ENCODE assay signal across 8 mouse cellular contexts in the genomic region with DNA sequence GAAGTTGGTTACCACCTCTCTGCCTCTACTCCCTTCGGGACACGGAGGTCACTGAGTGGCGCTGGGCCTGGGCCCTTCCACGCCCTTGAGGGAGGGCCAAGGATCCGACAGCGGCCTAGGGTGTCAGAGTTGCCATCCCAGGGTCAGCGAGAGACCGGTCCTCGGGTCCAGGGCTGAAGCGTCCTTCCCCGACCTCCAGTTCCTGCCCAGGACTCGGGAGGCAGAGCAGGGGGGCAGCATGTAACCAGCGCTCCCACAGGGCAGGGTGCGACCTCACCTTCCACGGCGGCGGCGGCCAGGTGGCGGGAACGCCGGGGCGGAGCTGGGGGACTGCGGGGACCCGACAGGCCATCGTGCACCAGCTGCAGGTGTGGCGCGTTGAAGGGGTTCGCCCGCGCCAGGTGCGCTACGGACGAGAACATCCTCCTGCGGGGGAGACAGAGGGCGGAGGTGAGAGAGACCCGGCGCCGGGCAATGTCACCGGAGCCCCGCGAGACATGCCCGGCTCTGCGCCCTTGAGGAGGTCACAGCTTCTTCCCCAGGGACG. TPM values are rescaled to one million over a fixed set of nuclear protein-coding genes. Genes with fewer than 3 reads are reported as not detected.
A peak's percentile ranks its signal among the peaks of the same experiment; 100 is the strongest.
DNase-seq lines count a peak whose midpoint lies in the region; ATAC-seq and TF ChIP-seq lines count a peak whose summit lies in the region.

No protein-coding gene starts in this region.

- peak overlapping the region; percentile 89 for H3K27ac ChIP-seq in forebrain, embryonic 12.5 days
- peak overlapping the region; percentile 96 for H3K27ac ChIP-seq in hindbrain, embryonic 10.5 days
- H3K27ac ChIP-seq in liver, adult 2 months (replicated peaks; ENCODE audit: insufficient read depth, low read depth, low read length): peak overlapping the region; percentile 88
- peak overlapping the region; percentile 93 for H3K27ac ChIP-seq in midbrain, embryonic 15.5 days

- H3K4me1 ChIP-seq in forebrain, embryonic 12.5 days: peaks cover 18% of the 10 kb centered on the region
- H3K4me1 ChIP-seq in hindbrain, embryonic 10.5 days (replicated peaks): peaks cover 20% of the 10 kb centered on the region
- H3K4me1 ChIP-seq in liver, adult 2 months (ENCODE audit: control insufficient read depth, insufficient read depth, low read length): peaks cover 5% of the 10 kb centered on the region; the same call in 1 of the 2 replicates
- H3K4me1 ChIP-seq in midbrain, embryonic 15.5 days: peaks cover 23% of the 10 kb centered on the region

- no peaks in the 10 kb centered on the region for H3K27me3 ChIP-seq in forebrain, embryonic 12.5 days
- H3K27me3 ChIP-seq in hindbrain, embryonic 10.5 days (ENCODE audit: insufficient read depth, poor library complexity, severe bottlenecking): no peaks in the 10 kb centered on the region
- H3K27me3 ChIP-seq in liver, adult 2 months (ENCODE audit: control insufficient read depth, insufficient read depth, low read length): no peaks in the 10 kb centered on the region
- H3K27me3 ChIP-seq in midbrain, embryonic 15.5 days (replicated peaks): no peaks in the 10 kb centered on the region

- peak overlapping the region; percentile 95 for H3K4me2 ChIP-seq in forebrain, embryonic 12.5 days
- peak overlapping the region; percentile 71 for H3K4me2 ChIP-seq in midbrain, embryonic 15.5 days

- TF ChIP-seq POLR2A in liver, adult 2 months (IDR thresholded peaks at IDR 0.05; ENCODE audit: extremely low read depth, insufficient read depth, low read length): no peak

- H3K9ac ChIP-seq in forebrain, embryonic 12.5 days: peak overlapping the region; percentile 97
- peak overlapping the region; percentile 89 for H3K9ac ChIP-seq in liver, adult 2 months (ENCODE audit: low read depth, low read length)
- peak overlapping the region; percentile 96 for H3K9ac ChIP-seq in midbrain, embryonic 15.5 days

- peak; percentile 47 to 53 for DNase-seq in kidney, adult 8-10 months
- no peak for DNase-seq in kidney, adult 18-20 months
- peak; percentile 81 for DNase-seq in adrenal gland, postnatal 10 days
- DNase-seq in hindbrain, embryonic 10.5 days (ENCODE audit: low spot score): no peak
- peak; percentile 54 for DNase-seq in liver, adult 2 months (ENCODE audit: extremely low read depth, low read depth, low spot score)
- DNase-seq in thymus, postnatal 14 days: peak; percentile 80

- TF ChIP-seq CTCF in liver, adult 2 months (IDR thresholded peaks at IDR 0.05; ENCODE audit: low read depth, low read length): no peak

- peaks cover 34% of the 10 kb centered on the region for H3K36me3 ChIP-seq in forebrain, embryonic 12.5 days (replicated peaks)
- H3K36me3 ChIP-seq in hindbrain, embryonic 10.5 days: peaks cover 39% of the 10 kb centered on the region
- peaks cover 30% of the 10 kb centered on the region for H3K36me3 ChIP-seq in liver, adult 2 months (ENCODE audit: control insufficient read depth, insufficient read depth, low read length)
- peaks cover 11% of the 10 kb centered on the region for H3K36me3 ChIP-seq in midbrain, embryonic 15.5 days (replicated peaks)

- ATAC-seq in forebrain, embryonic 12.5 days (ENCODE audit: low FRiP score): peak; percentile 55
- ATAC-seq in midbrain, embryonic 15.5 days (replicated peaks): peak; percentile 40

- H3K4me3 ChIP-seq in forebrain, embryonic 12.5 days (replicated peaks): peak overlapping the region; percentile 99
- peak overlapping the region; percentile 100 for H3K4me3 ChIP-seq in hindbrain, embryonic 10.5 days
- peak overlapping the region; percentile 71 for H3K4me3 ChIP-seq in liver, adult 2 months (ENCODE audit: insufficient read depth, low read depth, low read length)
- H3K4me3 ChIP-seq in midbrain, embryonic 15.5 days: peak overlapping the region; percentile 82

- H3K79me2 ChIP-seq in liver, adult 2 months (ENCODE audit: control insufficient read depth, insufficient read depth, low read length): peaks cover 9% of the 10 kb centered on the region; the same call in 1 of the 2 replicates

- no peaks in the 10 kb centered on the region for H3K9me3 ChIP-seq in forebrain, embryonic 12.5 days
- H3K9me3 ChIP-seq in hindbrain, embryonic 10.5 days: no peaks in the 10 kb centered on the region
- no peaks in the 10 kb centered on the region for H3K9me3 ChIP-seq in midbrain, embryonic 15.5 days

- WGBS in forebrain, embryonic 12.5 days: under 1% methylated on average over 44 of the region's 44 CpGs
- WGBS in hindbrain, embryonic 10.5 days: 0% methylated on average over 44 of the region's 44 CpGs
- under 1% methylated on average over 44 of the region's 44 CpGs for whole genome bisulfite sequencing in liver, adult 2 months
- WGBS in midbrain, embryonic 15.5 days: under 1% methylated on average over 38 of the region's 44 CpGs

RNA-seq across cellular contexts. Expression of gene Slc25a3, which starts 0.5 kb away (rescaled TPM):
- 100 to 1,000 TPM; 725 to 758 TPM for total RNA-seq in adrenal gland, postnatal 10 days (2021)
- polyA plus RNA-seq in forebrain, embryonic 12.5 days (2016; fragmentation: Nextera tagmentation; extraction: Ambion mirVana): 359 and 369 TPM in 2 replicates
- 384 and 413 TPM in 2 replicates for polyA plus RNA-seq in hindbrain, embryonic 10.5 days (2016; fragmentation: Nextera tagmentation; extraction: Ambion mirVana)
- total RNA-seq in liver, adult 2 months (2014; rRNA removed): 222 and 288 TPM in 2 replicates
- 269 and 371 TPM in 2 replicates for polyA plus RNA-seq in liver, adult 2 months (2012; rRNA removed)
- polyA plus RNA-seq in midbrain, embryonic 15.5 days (2015; fragmentation: Nextera tagmentation; extraction: Ambion mirVana): 542 and 550 TPM in 2 replicates

RNA-seq across cellular contexts. Expression of gene Ikbip, which starts 40.6 kb away (rescaled TPM):
- total RNA-seq in adrenal gland, postnatal 10 days (2021): 10 to 100 TPM; 30.4 to 34.5 TPM
- polyA plus RNA-seq in forebrain, embryonic 12.5 days (2016; fragmentation: Nextera tagmentation; extraction: Ambion mirVana): 19.4 TPM in 2 replicates
- 19.5 and 20.5 TPM in 2 replicates for polyA plus RNA-seq in hindbrain, embryonic 10.5 days (2016; fragmentation: Nextera tagmentation; extraction: Ambion mirVana)
- total RNA-seq in liver, adult 2 months (2014; rRNA removed): 6.9 TPM in 2 replicates
- polyA plus RNA-seq in liver, adult 2 months (2012; rRNA removed): 0.38 and 0.77 TPM in 2 replicates
- polyA plus RNA-seq in midbrain, embryonic 15.5 days (2015; fragmentation: Nextera tagmentation; extraction: Ambion mirVana): 17.6 and 17.7 TPM in 2 replicates

RNA-seq across cellular contexts. Expression of gene Apaf1, which starts 40.8 kb away (rescaled TPM):
- total RNA-seq in adrenal gland, postnatal 10 days (2021): 10 to 100 TPM; 13.5 to 14.7 TPM
- 29.7 and 31.6 TPM in 2 replicates for polyA plus RNA-seq in forebrain, embryonic 12.5 days (2016; fragmentation: Nextera tagmentation; extraction: Ambion mirVana)
- 21.4 and 23.0 TPM in 2 replicates for polyA plus RNA-seq in hindbrain, embryonic 10.5 days (2016; fragmentation: Nextera tagmentation; extraction: Ambion mirVana)
- 3.1 and 3.4 TPM in 2 replicates for total RNA-seq in liver, adult 2 months (2014; rRNA removed)
- polyA plus RNA-seq in liver, adult 2 months (2012; rRNA removed): 0.80 and 1.6 TPM in 2 replicates
- polyA plus RNA-seq in midbrain, embryonic 15.5 days (2015; fragmentation: Nextera tagmentation; extraction: Ambion mirVana): 21.4 and 24.7 TPM in 2 replicates

RNA-seq across cellular contexts. Expression of gene Tmpo, which starts 57.8 kb away (rescaled TPM):
- 100 to 1,000 TPM; 116 to 140 TPM for total RNA-seq in adrenal gland, postnatal 10 days (2021)
- polyA plus RNA-seq in forebrain, embryonic 12.5 days (2016; fragmentation: Nextera tagmentation; extraction: Ambion mirVana): 426 and 438 TPM in 2 replicates
- polyA plus RNA-seq in hindbrain, embryonic 10.5 days (2016; fragmentation: Nextera tagmentation; extraction: Ambion mirVana): 234 and 258 TPM in 2 replicates
- total RNA-seq in liver, adult 2 months (2014; rRNA removed): 38.4 and 43.3 TPM in 2 replicates
- polyA plus RNA-seq in liver, adult 2 months (2012; rRNA removed): 10.7 and 12.1 TPM in 2 replicates
- 106 and 110 TPM in 2 replicates for polyA plus RNA-seq in midbrain, embryonic 15.5 days (2015; fragmentation: Nextera tagmentation; extraction: Ambion mirVana)

Comparison
In these comparisons a context has a peak if more than half of its experiments do, and no peak if none do; other contexts are left out.
1. DNase-seq: peak in kidney, adult 8-10 months (2 of 2), adrenal gland, postnatal 10 days (single experiment), liver, adult 2 months (single experiment) and thymus, postnatal 14 days (single experiment); none in kidney, adult 18-20 months (single experiment) and hindbrain, embryonic 10.5 days (single experiment).
2. RNA of gene Ikbip, which starts 40.6 kb away (polyA plus RNA-seq): 19.5 to 20.5 TPM in hindbrain, embryonic 10.5 days, 19.4 TPM in forebrain, embryonic 12.5 days and 17.6 to 17.7 TPM in midbrain, embryonic 15.5 days; 0.38 to 0.77 TPM in liver, adult 2 months; every median in the first group is over 10 times any median in the second.
3. Peak in every context shown above with its lines, with median percentiles within 50 percentile points of each other: H3K27ac ChIP-seq, H3K4me3 ChIP-seq and H3K9ac ChIP-seq.